Mouse (Mus musculus) inflammation-experienced regulatory T-cells, adult 6 months (primary cell): ENCODE data around the gene Zfp472. TPM values are rescaled to one million over a fixed set of nuclear protein-coding genes. Genes with fewer than 3 reads are reported as not detected.

Experiments
- ATAC-seq: one replicate; pipeline ENCODE4 v1.8.0; 2017
- polyA plus RNA-seq, 3 experiments: library from polyadenylated mRNA; unstranded; fragments of 100-300 nt; shearing (Covaris generic); gene quantifications; one replicate each; pipeline ENCODE4 v1.2.1; 2017

Gene Zfp472
- polyA plus RNA-seq: 10 to 100 TPM; 23.9 to 28.3 (median 25.7) TPM

- ATAC-seq: peak; percentile 95
These were observed at the start of gene Zfp472 for GRCm38 (mm10) chr17:32965623-32966290. Gene Zfp472, plus strand, starts transcription at chr17:32965814.

GRCm38 (mm10) chr17:32916075-32916474 lies 49.5 kb upstream of the Zfp472 start:
- ATAC-seq: no peak

GRCm38 (mm10) chr17:32917131-32917530 lies 48.5 kb upstream of the Zfp472 start, which contains the start of gene Cyp4f14:
Gene Cyp4f14, minus strand, starts transcription at chr17:32917342.
- ATAC-seq: no peak

- no peak for ATAC-seq
These were observed 46.5 kb upstream of the Zfp472 start for GRCm38 (mm10) chr17:32919123-32919522.

GRCm38 (mm10) chr17:32923681-32924080 lies 41.9 kb upstream of the Zfp472 start:
- no peak for ATAC-seq

- ATAC-seq: peak; percentile 98
These were observed 40.8 kb upstream of the Zfp472 start for GRCm38 (mm10) chr17:32924658-32925312.

GRCm38 (mm10) chr17:32927803-32928202 lies 37.8 kb upstream of the Zfp472 start:
- no peak for ATAC-seq

GRCm38 (mm10) chr17:32939831-32940230 lies 25.8 kb upstream of the Zfp472 start:
- no peak for ATAC-seq

GRCm38 (mm10) chr17:32943661-32944060 lies 22.0 kb upstream of the Zfp472 start:
- ATAC-seq: no peak

GRCm38 (mm10) chr17:32944402-32945035 lies 21.1 kb upstream of the Zfp472 start:
- ATAC-seq: no peak

GRCm38 (mm10) chr17:32946716-32947115 lies 18.9 kb upstream of the Zfp472 start:
- ATAC-seq: no peak

- peak; percentile 97 for ATAC-seq
These were observed 18.2 kb upstream of the Zfp472 start, which contains the start of gene Cyp4f13 for GRCm38 (mm10) chr17:32947215-32947914. Gene Cyp4f13, minus strand, starts transcription at chr17:32947402.

GRCm38 (mm10) chr17:32950136-32950535 lies 15.5 kb upstream of the Zfp472 start:
- no peak for ATAC-seq

- ATAC-seq: no peak
These were observed 14.6 kb upstream of the Zfp472 start for GRCm38 (mm10) chr17:32951006-32951405.

GRCm38 (mm10) chr17:32951441-32951840 lies 14.2 kb upstream of the Zfp472 start:
- ATAC-seq: peak; percentile 20

GRCm38 (mm10) chr17:32965253-32965622 lies 376 bp upstream of the Zfp472 start:
- peak; percentile 33 for ATAC-seq

- no peak for ATAC-seq
These were observed 15.7 kb downstream of the Zfp472 start for GRCm38 (mm10) chr17:32981361-32981760.

- ATAC-seq: no peak
These were observed 20.7 kb downstream of the Zfp472 start for GRCm38 (mm10) chr17:32986301-32986700.

- ATAC-seq: no peak
These were observed 26.5 kb downstream of the Zfp472 start for GRCm38 (mm10) chr17:32991965-32992698.

GRCm38 (mm10) chr17:32992699-32993474 lies 27.3 kb downstream of the Zfp472 start, which contains the start of gene Zfp952:
Gene Zfp952, plus strand, starts transcription at chr17:32993129.
- peak; percentile 98 for ATAC-seq

- ATAC-seq: no peak
These were observed 32.9 kb downstream of the Zfp472 start for GRCm38 (mm10) chr17:32998492-32998891.
